Mouse (Mus musculus): ENCODE measurements around the gene Tnrc18. TPM values are rescaled to one million over a fixed set of nuclear protein-coding genes. Genes with fewer than 3 reads are reported as not detected.
"Not testable (repeated sequence)": the region's sequence is repeated elsewhere in the genome, so short reads cannot be mapped to it uniquely, and the experiment has no call there.

Gene Tnrc18
- total RNA-seq (2022), result 10 to 100 TPM; 26.0 to 42.3 (median 30.7) TPM

- DNase-seq (ENCODE audit: low spot score in 2 of 2), result peak; percentile 99
Measured at GRCm38 (mm10) chr5:142817524-142818434, at the start of gene Tnrc18. Tnrc18 (minus strand) TSS chr5:142817662.

- peak in 1 of 2 experiments; percentile 49 for DNase-seq (ENCODE audit: low spot score in 2 of 2)
Measured at GRCm38 (mm10) chr5:142857763-142858229, 40.3 kb upstream of the Tnrc18 start.

GRCm38 (mm10) chr5:142856408-142856807 is 38.9 kb upstream of the Tnrc18 start:
- no peak for DNase-seq (ENCODE audit: low spot score in 2 of 2)

- DNase-seq (ENCODE audit: low spot score in 2 of 2), result peak in 1 of 2 experiments; percentile 16
Measured at GRCm38 (mm10) chr5:142854877-142855276, 37.4 kb upstream of the Tnrc18 start.

GRCm38 (mm10) chr5:142853585-142853984 is 36.1 kb upstream of the Tnrc18 start:
- no peak for DNase-seq (ENCODE audit: low spot score in 2 of 2)

GRCm38 (mm10) chr5:142851681-142852049 is 34.2 kb upstream of the Tnrc18 start:
- no peak for DNase-seq (ENCODE audit: low spot score in 2 of 2)

GRCm38 (mm10) chr5:142850916-142851680 is 33.6 kb upstream of the Tnrc18 start:
- DNase-seq (ENCODE audit: low spot score in 2 of 2), result no peak

- DNase-seq (ENCODE audit: low spot score in 2 of 2), result no peak
Measured at GRCm38 (mm10) chr5:142850476-142850875, 33.0 kb upstream of the Tnrc18 start.

- DNase-seq (ENCODE audit: low spot score in 2 of 2), result no peak
Measured at GRCm38 (mm10) chr5:142848911-142849310, 31.4 kb upstream of the Tnrc18 start.

GRCm38 (mm10) chr5:142848149-142848548 is 30.7 kb upstream of the Tnrc18 start:
- DNase-seq (ENCODE audit: low spot score in 2 of 2), result no peak

GRCm38 (mm10) chr5:142844467-142844866 is 27.0 kb upstream of the Tnrc18 start:
- DNase-seq (ENCODE audit: low spot score in 2 of 2), result no peak

GRCm38 (mm10) chr5:142842137-142842642 is 24.7 kb upstream of the Tnrc18 start:
- DNase-seq (ENCODE audit: low spot score in 2 of 2), result no peak

- no peak for DNase-seq (ENCODE audit: low spot score in 2 of 2)
Measured at GRCm38 (mm10) chr5:142841372-142842136, 24.1 kb upstream of the Tnrc18 start.

- DNase-seq (ENCODE audit: low spot score in 2 of 2), result not testable (repeated sequence)
Measured at GRCm38 (mm10) chr5:142837427-142837826, 20.0 kb upstream of the Tnrc18 start.

GRCm38 (mm10) chr5:142836891-142837290 is 19.4 kb upstream of the Tnrc18 start:
- no peak for DNase-seq (ENCODE audit: low spot score in 2 of 2)

GRCm38 (mm10) chr5:142833646-142834438 is 16.4 kb upstream of the Tnrc18 start:
- no peak for DNase-seq (ENCODE audit: low spot score in 2 of 2)

- no peak for DNase-seq (ENCODE audit: low spot score in 2 of 2)
Measured at GRCm38 (mm10) chr5:142826131-142826530, 8.7 kb upstream of the Tnrc18 start.

GRCm38 (mm10) chr5:142825665-142826064 is 8.2 kb upstream of the Tnrc18 start:
- no peak for DNase-seq (ENCODE audit: low spot score in 2 of 2)

GRCm38 (mm10) chr5:142824091-142824490 is 6.6 kb upstream of the Tnrc18 start:
- DNase-seq (ENCODE audit: low spot score in 2 of 2), result no peak
